ENCODE assay signal across 22 mouse cellular contexts in genomic region chr9:21458821-21459220, GRCm38 (mm10).
"Had no signal": no experiment of that assay in that cellular context is flagged by ENCODE, and none has a peak within 500 bp of the region (broad histone marks: within the 10 kb centered on the region; RNA-seq: fewer than 3 reads in every experiment).

No protein-coding gene starts in this region.

- H3K9me3 ChIP-seq: limb, embryonic 10.5 days; limb, embryonic 13.5 days; liver, embryonic 12.5 days; liver, embryonic 15.5 days; lung, embryonic 15.5 days; megakaryocyte, embryonic 14.5 days; midbrain, embryonic 10.5 days; midbrain, embryonic 13.5 days; neural tube, embryonic 13.5 days; stomach, embryonic 15.5 days had no signal

- H3K27me3 ChIP-seq: limb, embryonic 13.5 days; liver, embryonic 12.5 days; liver, embryonic 15.5 days; lung, embryonic 15.5 days; megakaryocyte, embryonic 14.5 days; midbrain, embryonic 13.5 days; neural tube, embryonic 13.5 days; stomach, embryonic 15.5 days had no signal

- ATAC-seq: liver, embryonic 12.5 days; midbrain, embryonic 13.5 days; midbrain, embryonic 16.5 days had no signal

- H3K4me2 ChIP-seq: limb, embryonic 13.5 days; liver, embryonic 12.5 days; liver, embryonic 15.5 days; lung, embryonic 15.5 days; midbrain, embryonic 13.5 days; neural tube, embryonic 13.5 days; stomach, embryonic 15.5 days had no signal

- H3K4me3 ChIP-seq: limb, embryonic 10.5 days; limb, embryonic 13.5 days; liver, embryonic 12.5 days; liver, embryonic 15.5 days; lung, embryonic 15.5 days; midbrain, embryonic 10.5 days; midbrain, embryonic 13.5 days; myocyte; neural tube, embryonic 13.5 days; stomach, embryonic 15.5 days had no signal

- H3K4me1 ChIP-seq: limb, embryonic 13.5 days had no signal

- H3K9ac ChIP-seq: limb, embryonic 13.5 days; liver, embryonic 12.5 days; liver, embryonic 15.5 days; lung, embryonic 15.5 days; midbrain, embryonic 13.5 days; neural tube, embryonic 13.5 days; stomach, embryonic 15.5 days had no signal

- H3K36me3 ChIP-seq: stomach, embryonic 15.5 days had no signal

- DNase-seq: kidney, postnatal 14 days; kidney, postnatal 4 days; liver; lung, adult 18-20 months; lung, postnatal 10 days; lung, postnatal 36 days; retina, postnatal 1 day; right cerebral cortex, postnatal 25 days; spleen, adult 18-20 months; thymus, postnatal 25 days had no signal

- H3K27ac ChIP-seq: limb, embryonic 10.5 days; limb, embryonic 13.5 days; liver, embryonic 12.5 days; liver, embryonic 15.5 days; lung, embryonic 15.5 days; midbrain, embryonic 10.5 days; midbrain, embryonic 13.5 days; neural tube, embryonic 13.5 days; stomach, embryonic 15.5 days had no signal
